Mouse (Mus musculus): ENCODE results near the gene Plch2.
A peak's percentile ranks its signal among the peaks of the same experiment; 100 is the strongest.

Gene Plch2

DNA sequence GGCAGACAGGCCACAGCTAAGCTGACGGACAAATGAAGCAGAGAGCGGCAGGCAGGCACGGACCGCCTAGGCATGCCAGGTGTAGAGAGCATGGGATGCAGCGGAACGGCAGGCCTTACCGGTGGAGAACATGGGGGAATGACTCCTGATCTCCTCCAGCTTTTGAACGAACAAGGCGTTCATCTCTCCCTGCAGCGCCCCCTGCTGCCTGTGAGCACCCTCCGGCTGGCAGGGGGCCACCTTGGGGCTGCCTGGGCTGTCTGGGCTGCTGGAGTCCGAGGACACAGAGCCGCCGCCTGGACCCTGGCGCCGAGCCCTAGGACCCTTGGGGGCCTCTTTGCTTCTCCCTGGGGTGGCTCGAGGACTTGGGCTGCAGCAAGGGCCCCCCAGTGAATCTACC, 70.5 kb downstream of the Plch2 start:
- peak; percentile 46 for DNase-seq (ENCODE audit: low read depth)

DNA sequence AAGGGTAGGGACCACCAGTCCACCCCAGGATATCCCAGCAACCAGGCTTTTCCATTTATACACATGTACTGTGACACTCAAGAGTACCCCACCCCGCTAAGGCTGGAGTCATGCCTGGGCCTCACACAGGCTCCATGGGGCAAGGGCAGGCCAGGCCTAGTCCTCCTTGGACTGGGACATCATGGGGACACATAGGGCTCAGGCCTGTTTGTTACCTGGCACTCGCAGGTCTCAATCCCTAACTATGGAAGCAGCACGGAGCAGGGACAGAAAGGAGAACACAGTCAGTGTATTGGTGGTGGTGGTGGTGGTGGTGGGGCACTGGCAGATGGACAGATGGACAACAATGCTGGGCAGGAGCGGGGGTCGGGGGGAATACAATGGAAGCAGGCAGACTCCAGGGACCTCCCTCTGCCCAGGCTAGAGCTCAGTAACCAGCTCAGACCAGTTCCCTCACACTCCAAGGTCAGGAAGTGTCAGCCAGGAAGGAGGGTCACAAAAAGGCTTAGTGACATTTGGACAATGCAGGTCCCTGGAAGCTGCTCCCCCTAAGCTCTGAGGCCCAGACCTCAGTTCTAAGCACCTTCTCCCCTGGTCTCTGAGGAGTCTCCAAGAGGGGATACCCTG, 71.3 kb downstream of the Plch2 start:
- no peak for DNase-seq (ENCODE audit: low read depth)

DNA sequence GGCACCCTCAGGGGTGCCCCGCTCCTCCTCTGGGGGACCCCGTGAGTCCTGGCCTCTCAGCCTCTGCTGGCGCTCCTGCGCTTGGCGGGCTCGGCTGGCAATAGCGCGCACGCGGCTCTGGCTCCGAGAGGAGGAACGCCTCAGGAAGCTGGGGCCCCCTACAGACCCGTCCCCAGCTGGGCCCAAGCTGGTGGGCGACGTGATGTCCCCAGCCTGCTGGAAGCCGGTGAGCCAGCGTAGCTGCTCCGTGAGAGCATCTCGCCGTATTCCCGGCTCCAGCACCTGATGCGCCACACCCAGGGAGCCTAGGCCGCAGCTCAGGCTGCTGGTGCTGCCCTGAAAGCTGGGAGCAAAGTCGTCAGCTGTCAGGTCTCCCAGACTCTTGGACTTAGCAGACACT, 72.8 kb downstream of the Plch2 start:
- DNase-seq (ENCODE audit: low read depth): no peak

DNA sequence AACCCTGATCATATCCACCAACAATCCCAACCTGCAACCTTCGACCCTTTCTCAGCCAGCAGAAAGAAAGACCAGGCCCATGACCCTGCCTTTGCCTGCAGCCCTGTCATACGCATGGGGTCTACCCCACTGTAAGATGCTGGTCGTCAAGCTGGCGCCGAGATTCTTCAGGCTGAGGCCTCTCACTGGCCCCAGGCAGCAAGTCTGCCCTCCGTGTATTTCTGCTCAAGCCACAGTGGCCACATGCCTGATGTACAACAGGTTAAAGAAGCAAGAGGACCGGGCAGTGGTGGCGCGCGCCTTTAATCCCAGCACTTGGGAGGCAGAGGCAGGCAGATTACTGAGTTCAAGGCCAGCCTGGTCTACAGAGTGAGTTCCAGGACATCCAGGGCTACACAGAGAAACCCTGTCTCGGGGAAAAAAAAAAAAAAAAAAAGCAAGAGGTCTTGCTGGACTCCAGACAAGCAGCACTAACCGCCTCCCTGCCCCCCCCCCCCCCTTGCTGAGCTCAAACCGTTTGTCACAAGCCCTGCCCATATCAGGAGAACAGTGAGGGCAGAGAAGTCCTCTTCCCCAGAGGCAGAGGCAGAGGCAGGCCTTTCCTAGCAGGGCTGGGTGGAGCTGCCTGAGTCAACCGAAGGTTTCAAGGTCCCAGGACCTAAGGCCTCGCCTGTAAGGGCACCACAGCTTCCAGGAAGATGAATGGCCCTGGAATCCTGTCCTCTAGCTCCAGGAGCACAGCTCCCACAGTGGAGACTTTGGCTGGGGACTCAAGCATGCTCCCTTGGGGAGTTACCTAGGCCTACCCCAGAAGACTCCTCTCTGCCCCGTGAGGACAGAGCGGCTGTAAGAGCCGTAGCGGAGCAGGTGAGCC, 74.1 kb downstream of the Plch2 start:
- DNase-seq (ENCODE audit: low read depth): peak; percentile 12

DNA sequence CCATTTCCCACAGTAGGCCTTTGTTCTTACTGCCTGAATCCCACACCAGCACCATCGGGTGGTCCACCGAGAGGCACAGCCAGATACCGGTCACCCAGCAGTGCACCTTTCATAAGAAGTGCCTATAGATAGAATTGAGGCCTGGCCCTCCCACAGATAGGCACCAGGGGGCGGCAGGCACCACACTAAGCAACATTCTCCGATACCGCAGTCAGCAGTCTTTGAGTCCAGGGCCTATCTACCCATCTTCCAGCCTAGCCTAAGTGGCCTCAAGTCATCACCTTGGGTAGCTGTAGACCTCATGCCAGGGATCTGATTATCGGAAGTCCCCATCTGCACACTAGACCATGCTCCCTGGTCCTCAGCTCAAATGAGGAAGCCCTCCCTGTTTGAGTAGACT, 75.1 kb downstream of the Plch2 start:
- peak; percentile 57 for DNase-seq (ENCODE audit: low read depth)

DNA sequence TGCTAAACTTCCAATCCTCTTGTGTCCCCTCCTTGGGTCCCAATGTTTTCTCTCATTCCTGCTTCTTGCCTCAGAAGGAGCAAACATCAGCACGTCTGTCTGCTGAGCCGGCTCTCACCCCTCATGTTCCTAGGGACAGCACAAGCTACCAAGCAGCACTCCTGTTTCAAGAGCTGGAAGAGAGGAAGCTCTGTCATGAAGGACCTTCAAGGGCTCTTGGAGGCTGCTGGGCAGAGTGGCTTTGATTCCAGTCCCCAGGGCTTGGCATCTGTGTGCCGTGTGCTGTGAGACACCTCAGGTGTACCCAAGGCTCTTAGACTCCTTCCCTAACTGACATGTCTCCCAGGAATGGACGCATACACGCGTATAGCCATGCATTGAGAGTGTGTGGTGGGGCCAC, 75.5 kb downstream of the Plch2 start:
- DNase-seq (ENCODE audit: low read depth): no peak

DNA sequence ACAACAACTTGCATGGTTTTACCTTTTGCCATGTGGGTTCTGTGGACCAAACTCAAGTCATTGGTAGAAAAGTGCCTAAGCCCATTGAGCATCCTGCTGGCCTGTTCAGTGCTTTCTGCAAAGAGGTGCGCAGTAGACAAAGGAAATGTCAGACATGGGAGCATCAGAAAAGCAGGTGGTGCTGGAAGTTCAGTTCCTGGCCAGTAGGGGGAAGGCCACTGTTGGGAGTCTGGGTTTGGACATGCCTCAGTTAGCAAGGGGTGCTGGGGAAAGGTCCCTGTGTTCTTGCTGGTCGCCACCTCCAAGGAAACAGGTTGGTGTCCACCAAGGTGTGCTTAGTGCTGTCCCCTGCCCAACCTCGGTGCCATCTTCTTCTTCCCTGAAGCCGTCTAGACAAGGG, 76.5 kb downstream of the Plch2 start:
- DNase-seq (ENCODE audit: low read depth): no peak

DNA sequence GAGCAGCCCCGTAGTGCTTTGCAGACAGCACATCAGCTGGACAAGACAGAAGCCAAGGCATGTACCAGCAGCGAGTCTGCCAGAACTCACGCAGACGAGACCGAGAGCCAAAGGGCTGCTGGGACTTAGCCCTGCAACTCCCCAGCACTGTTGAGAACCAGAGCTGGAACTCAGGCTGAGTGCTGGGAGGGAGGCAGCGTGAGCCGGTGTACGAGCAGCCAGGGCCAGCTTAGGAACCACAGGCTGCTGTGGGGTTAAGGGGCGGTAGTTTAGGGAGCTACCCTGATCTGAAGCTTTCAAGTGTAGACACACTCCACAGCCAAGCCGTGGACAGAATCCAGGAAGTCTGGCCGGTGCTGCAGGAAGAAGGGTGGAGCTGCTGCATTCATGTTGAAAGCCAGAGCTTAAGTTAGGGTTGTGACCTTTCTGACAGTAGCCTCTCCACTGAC, 82.4 kb downstream of the Plch2 start:
- no peak for DNase-seq (ENCODE audit: low read depth)

DNA sequence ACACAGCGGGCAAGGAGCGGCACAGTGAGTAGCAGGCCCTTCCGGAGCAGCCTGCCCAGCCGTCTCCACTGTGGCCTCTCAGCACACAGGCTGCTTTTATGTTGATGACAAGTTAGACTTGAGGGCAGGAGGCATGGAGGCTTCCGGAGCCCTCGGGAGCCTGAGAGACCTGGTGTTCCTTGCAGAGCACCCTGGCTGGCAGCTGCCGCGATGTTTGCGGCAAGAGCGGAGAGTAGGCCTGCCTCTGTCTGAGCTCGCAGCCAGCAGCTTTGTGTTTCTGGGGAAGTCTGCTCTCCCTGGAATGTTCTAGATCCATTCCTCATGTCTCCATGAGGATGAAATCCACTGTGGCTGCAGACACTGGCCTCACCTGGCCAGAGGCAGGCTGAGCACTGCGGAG, 84.0 kb downstream of the Plch2 start:
- DNase-seq (ENCODE audit: low read depth): no peak

DNA sequence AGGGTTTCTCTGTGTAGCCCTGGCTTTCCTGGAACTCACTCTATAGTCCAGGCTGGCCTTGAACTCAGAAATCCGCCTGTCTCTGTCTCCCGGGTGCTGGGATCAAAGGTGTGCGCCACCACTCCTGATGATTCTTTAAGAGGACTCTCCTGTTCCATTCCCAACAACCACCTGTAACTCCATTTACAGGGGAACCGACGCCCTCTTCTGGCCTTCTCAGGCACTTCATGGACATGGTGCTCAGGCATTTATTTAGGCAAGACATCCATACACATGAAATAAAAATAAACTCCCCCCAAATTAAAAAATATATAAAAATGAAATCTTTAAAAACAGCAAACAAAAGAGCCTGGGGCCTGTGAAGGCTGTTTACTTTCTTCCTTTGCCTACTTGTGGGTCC, 89.4 kb downstream of the Plch2 start:
- peak; percentile 50 for DNase-seq (ENCODE audit: low read depth)

DNA sequence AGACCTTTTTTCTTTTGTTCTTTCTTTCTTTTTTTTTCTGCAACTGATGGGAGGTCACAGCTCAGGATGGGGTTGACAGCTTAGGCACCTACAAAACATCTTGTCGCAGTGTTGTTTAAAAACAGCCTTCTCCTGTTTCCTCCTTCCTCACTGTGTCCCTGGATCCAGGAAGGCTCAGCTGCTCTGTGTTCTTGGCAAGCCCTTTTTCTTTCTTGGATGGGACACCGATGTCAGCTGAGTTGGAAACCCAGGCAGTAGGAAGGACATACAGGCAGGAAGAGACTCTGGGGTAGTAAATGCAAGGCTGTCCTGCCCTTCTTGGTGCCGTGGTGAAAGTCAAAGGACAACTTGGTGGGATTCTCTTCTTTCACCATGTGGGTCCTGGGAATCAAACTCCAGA, 90.7 kb downstream of the Plch2 start:
- DNase-seq (ENCODE audit: low read depth): no peak

DNA sequence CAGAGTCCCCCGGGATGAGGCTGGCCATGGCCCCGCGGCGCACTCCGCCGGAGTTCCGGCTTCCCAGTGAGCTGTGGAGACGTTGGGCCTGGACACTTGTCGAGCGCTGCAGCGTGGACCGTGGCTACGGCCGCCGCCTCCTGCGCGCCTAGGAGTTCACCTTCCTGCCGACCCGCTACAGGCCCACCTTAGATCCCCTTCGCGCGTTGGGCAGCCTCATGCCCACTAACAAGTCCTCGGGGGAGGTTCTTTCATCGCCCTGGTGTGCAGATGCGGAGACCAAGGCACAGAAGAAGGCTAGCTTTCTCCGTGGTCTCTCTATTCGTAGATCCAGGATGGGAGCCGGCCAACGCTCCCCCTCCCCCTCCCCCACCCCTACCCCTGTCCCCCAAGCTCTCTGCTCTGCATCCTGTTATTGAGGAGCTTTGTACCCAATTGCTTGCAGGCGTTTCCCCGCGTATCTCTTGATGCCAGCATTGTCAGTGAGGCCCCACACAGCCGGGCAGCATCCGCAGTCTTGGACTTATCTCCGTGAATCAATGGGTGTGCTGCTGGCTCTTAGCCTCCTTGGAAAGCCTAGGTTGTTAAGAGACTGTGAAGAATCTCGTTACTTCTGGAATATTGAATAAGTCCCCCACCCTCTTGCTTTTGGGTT, 91.9 kb downstream of the Plch2 start:
- DNase-seq (ENCODE audit: low read depth): peak; percentile 36

DNA sequence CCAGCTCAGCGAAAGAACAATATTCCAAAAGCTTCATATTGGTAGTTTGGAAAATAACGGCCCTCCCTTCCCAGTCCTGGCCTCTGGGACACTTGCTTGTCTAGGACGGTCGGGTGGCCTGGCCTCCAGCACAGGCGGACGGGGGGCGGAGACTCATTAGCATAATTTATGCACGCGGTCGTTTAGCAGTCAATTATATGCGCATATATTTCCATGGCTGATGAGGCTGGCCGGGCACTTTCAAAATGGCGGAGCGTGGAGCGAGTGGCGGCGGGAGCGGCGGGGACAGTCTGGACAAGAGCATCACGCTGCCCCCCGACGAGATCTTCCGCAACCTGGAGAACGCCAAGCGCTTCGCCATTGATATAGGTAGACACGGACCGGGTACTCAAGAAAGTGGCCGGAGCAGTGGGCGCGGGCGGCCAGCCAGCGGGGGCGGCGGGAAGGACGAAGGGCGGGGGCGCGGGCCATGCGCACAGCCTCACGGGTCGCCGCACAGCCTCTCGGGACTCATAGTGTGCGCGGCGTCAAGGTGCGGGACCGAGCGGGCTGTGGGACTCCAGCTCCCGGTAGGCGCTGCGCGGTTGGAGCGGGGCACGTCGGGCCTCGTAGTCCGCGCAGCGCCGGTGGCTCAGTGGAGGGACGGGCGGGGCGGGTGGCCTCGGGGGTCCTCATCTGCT, 92.5 kb downstream of the Plch2 start, which contains the start of gene Pank4:
Pank4 (plus strand) TSS at position 223 of the 680 bp plus-strand sequence.
- peak; percentile 90 for DNase-seq (ENCODE audit: low read depth)

DNA sequence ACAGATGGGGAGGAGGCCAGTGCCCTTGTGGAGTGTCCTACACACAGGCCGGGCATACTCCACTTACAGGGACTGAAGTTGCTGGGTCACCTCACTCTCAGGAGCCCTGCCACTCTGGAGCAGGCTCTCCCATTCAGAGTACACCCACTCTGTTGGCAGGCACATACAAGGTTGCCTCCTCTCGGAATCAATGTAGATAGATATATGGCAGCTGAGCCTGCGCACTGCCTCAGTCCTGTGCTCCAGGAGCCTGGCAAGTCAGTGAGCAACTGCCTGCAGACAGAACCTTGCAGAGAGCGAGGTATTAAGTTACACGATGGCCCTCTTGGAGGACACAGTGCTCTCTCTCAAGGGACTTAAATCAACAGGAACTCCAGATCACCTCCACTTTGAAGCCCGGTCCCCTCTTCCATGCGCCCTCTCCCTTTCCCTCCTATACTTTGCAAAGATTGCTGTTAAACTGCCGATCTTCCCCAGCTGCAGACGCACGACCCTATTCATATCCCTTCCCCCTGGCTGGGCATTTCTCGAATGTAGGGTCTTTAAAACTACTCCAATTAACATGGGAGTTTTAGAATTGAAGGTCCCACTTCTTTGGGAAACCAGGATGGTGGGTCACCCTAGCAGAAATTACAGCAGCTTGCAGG, 93.3 kb downstream of the Plch2 start:
- DNase-seq (ENCODE audit: low read depth): peak; percentile 20

DNA sequence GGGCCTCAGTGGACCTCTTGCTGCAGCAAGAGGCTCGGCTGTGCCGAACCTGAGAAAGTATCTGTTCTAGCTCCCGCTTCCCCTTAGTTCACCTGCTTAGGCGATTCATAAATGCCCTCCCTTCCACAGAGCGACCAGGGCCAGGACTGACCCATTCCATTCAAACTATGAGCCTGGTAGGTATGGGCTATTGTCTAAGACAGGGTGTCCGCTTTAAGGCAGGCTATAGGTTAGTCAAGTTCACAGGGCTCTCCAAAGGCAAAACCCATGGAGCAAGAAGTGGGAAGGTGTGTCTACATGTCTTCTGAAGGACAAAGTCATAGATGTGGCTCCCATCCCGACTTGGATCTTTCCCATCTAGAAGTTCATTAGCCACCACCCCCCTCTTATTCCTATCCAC, 93.9 kb downstream of the Plch2 start:
- DNase-seq (ENCODE audit: low read depth): no peak

DNA sequence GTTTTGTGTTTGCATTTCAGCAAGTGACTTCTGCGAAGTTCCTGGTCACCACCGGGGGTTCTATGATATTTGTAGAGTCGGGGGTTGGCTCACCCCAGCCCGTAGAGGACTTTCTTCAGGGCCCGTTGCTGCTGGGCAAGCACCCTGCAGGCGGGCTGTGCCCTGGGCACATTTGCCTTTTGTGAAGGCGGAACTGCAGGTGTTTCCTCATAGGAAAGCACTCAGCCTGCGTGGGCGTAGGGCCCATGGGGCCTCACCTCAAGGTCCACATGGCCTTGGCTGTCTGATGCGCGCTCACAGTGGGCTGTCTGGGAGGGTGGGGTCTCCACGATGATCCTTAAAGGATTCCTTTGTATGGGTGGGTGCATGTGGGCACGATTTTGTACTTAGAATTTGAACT, 94.7 kb downstream of the Plch2 start:
- DNase-seq (ENCODE audit: low read depth): no peak

DNA sequence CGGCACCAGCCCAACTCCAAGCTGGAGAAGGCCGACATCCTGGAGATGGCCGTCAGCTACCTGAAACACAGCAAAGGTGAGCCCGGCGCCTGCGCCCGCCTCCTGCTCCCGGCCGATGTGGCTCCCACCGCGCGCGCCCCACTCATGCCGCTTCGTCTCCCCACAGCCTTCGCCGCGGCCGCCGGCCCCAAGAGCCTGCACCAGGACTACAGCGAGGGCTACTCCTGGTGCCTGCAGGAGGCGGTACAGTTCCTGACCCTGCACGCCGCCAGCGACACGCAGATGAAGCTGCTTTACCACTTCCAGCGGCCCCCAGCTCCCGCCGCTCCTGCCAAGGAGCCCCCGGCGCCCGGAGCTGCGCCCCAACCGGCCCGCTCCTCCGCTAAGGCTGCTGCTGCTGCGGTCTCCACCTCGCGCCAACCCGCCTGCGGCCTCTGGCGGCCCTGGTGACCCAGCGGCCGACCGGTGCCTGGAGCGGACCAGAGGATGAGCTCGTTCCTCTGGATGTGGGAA, 95.3 kb downstream of the Plch2 start:
- no peak for DNase-seq (ENCODE audit: low read depth)

DNA sequence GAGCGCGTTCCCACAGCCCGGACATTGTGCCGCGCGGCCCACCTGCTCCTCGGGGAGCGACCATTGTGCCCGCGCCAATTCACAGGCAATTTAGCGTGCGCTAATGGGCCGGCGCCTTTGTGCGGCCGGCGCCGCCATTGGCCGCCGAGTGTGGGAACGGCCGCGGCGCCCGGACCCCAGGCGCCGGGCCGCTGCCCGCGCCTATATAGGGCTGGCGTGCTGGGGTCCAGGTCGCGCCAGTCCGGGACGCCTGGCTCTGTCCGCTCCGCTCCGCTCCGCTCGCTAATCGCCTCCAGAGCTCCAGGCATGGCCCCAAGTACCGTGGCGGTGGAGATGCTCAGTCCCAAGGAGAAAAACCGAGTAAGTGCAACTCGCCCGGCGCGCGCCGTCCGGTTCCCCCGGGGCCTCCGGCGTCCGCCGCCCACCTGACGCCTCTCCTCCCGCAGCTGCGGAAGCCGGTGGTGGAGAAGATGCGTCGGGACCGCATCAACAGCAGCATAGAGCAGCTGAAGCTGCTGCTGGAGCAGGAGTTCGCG, 95.8 kb downstream of the Plch2 start, which contains the start of gene Hes5:
Hes5 (plus strand) TSS at position 234 of the 536 bp plus-strand sequence.
- DNase-seq (ENCODE audit: low read depth): no peak

DNA sequence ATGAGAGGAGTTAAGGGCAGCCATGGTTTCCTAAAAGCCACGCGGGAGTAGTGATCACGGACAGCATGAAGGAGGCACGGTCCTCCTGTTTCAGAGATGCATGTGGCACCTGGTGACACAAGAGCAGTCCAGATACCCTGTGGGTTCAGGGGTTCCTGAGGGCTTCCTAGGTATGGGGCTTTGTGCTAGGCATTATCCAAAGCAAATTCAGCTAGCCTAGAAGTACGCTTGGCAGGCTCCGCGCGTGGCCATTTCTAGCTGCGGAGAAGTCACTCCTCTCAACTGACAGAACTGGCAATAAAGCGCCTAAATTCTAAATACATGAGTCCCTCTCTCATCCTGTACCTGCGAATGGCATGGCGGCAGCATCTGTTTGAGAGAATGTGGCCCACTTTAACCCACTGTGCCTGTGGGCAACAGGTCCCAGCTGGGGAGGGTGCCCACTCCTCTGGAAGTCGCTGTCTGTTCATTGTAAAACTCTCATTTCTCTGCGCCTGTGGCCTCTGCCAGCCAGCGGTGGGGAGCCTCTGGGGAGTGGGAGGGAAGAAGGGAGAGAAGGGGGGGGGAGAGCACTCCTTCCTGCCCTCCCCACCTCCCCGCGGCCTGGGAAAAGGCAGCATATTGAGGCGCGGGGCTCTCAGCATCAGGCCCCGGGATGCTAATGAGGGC, 96.4 kb downstream of the Plch2 start:
- DNase-seq (ENCODE audit: low read depth): no peak

DNA sequence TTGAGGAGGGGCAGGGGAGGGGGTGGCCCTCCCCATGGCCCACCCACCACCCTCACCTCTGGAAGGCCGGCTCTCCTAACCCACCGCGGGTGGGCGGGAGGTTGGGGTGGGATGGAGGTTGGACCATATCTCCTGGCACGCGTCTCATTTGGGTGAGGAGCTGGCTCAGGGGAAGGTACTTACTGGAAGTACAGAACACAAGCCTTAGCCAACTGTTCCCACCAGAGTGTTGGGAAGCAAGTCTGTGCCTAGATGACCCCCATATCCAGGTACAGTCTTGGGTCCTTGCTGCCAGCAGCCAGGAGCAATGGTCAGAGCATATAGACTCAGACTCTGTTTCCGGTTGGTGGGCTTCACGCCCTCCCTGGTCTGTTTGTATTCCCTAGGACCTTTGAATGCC, 98.0 kb downstream of the Plch2 start:
- no peak for DNase-seq (ENCODE audit: low read depth)

DNA sequence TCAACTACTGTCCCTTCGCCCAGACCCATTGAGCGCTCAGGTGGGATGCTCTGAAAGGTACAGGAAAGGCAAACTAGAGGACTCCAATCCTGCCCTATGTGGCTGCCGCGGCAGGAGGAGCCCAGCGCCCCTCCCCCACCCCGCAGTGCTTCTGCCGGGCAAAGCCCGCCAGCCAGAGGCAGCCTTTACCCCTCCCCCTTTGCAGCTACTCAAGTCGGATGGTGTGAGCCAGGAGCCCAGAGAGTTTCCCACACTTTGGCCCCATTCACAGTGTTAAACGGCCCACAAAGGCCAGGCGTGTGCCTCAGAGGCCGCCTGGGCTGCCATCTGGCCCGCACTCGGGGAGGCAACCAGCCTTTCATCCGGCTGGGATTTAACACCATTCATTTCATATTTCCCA, 98.4 kb downstream of the Plch2 start:
- DNase-seq (ENCODE audit: low read depth): no peak

Data from 416B (cell line).